Mouse (Mus musculus): Measurements from ENCODE around the gene 4930469K13Rik.

GRCm38 (mm10) chr11:34031015-34031805 lies 67.1 kb downstream of the 4930469K13Rik start:
- TF ChIP-seq CTCF (IDR thresholded peaks at IDR 0.05; ENCODE audit: extremely low read depth, insufficient read depth, insufficient read length, insufficient replicate concordance) (no peak), POLR2A (IDR thresholded peaks at IDR 0.05; ENCODE audit: low read depth, low read length) (no peak; the same call in 1 of the 2 replicates)
